Mouse (Mus musculus) R1 (cell line): ENCODE results near the gene Dnm3.

Experiments used
- DNase-seq: peaks from one replicate; pipeline ENCODE4 v3.0.0-alpha.2; 2018; ENCODE audit warnings: low read depth, low spot score

Dnm3 gene

GRCm38 (mm10) chr1:162209487-162210149 is 268.2 kb downstream of the Dnm3 start:
- peak; percentile 55 for DNase-seq

GRCm38 (mm10) chr1:162209010-162209409 is 268.8 kb downstream of the Dnm3 start:
- peak; percentile 28 for DNase-seq

GRCm38 (mm10) chr1:162207708-162208043 is 270.2 kb downstream of the Dnm3 start:
- no peak for DNase-seq

- DNase-seq = no peak
Observed at GRCm38 (mm10) chr1:162206998-162207707, 270.7 kb downstream of the Dnm3 start.

GRCm38 (mm10) chr1:162202465-162203348 is 275.1 kb downstream of the Dnm3 start:
- no peak for DNase-seq

- DNase-seq = no peak
Observed at GRCm38 (mm10) chr1:162200446-162200845, 277.4 kb downstream of the Dnm3 start.

GRCm38 (mm10) chr1:162196812-162197680 is 280.8 kb downstream of the Dnm3 start:
- DNase-seq = no peak

- DNase-seq = no peak
Observed at GRCm38 (mm10) chr1:162188744-162189143, 289.1 kb downstream of the Dnm3 start.

- no peak for DNase-seq
Observed at GRCm38 (mm10) chr1:162187352-162188120, 290.3 kb downstream of the Dnm3 start.

- DNase-seq = no peak
Observed at GRCm38 (mm10) chr1:162186470-162187351, 291.1 kb downstream of the Dnm3 start.

- DNase-seq = no peak
Observed at GRCm38 (mm10) chr1:162184003-162184748, 293.7 kb downstream of the Dnm3 start.

- no peak for DNase-seq
Observed at GRCm38 (mm10) chr1:162183438-162183837, 294.4 kb downstream of the Dnm3 start.

- no peak for DNase-seq
Observed at GRCm38 (mm10) chr1:162181187-162181975, 296.5 kb downstream of the Dnm3 start.

GRCm38 (mm10) chr1:162180451-162180850 is 297.4 kb downstream of the Dnm3 start:
- DNase-seq = no peak

GRCm38 (mm10) chr1:162179401-162179800 is 298.4 kb downstream of the Dnm3 start:
- DNase-seq = peak; percentile 3

- DNase-seq = no peak
Observed at GRCm38 (mm10) chr1:162172806-162173205, 305.0 kb downstream of the Dnm3 start.

GRCm38 (mm10) chr1:162163687-162164484 is 313.9 kb downstream of the Dnm3 start:
- no peak for DNase-seq
